Mouse (Mus musculus): ENCODE results near the gene Slc29a2. TPM values are rescaled to one million over a fixed set of nuclear protein-coding genes. Genes with fewer than 3 reads are reported as not detected.

The Slc29a2 gene
- total RNA-seq, 2 experiments from 2014 or later, result 16.8 to 17.3 TPM

DNA sequence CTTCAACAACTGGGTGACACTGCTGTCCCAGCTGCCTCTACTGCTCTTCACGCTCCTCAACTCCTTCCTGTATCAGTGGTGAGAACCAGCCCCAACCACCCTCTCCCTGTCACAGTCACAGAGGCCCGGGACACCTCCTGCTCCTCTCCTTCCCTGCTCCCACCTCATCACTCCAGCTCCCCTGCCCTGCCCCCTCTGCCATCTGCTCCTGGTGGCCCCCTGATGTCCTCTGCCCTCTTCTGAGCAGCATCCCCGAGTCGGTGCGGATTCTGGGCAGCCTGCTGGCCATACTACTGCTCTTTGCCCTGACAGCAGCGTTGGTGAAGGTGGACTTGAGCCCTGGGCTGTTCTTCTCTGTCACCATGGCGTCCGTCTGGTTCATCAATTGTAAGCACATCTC lies 2.5 kb downstream of the Slc29a2 start:
- DNase-seq (ENCODE audit: low spot score in 2 of 2), result no peak

DNA sequence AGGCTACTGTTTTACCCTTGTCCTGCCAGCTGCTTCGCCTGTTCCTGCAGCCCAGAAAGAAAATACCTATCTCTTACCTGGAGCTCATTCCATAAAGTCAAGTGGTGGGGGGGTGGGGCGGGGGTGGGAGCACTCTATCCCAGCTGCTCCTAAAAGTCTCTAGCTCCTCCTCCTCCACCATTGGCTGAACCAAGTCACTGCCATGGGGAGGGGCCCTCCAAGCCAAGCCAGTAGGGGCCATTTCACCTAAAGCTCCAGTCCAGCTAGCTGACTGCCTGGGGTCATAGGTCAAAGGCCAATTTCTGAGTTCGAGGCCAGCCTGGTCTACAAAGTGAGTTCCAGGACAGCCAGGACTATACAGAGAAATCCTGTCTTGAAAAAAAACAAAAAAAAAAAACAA lies 9.0 kb downstream of the Slc29a2 start:
- DNase-seq (ENCODE audit: low spot score in 2 of 2), result no peak

DNA sequence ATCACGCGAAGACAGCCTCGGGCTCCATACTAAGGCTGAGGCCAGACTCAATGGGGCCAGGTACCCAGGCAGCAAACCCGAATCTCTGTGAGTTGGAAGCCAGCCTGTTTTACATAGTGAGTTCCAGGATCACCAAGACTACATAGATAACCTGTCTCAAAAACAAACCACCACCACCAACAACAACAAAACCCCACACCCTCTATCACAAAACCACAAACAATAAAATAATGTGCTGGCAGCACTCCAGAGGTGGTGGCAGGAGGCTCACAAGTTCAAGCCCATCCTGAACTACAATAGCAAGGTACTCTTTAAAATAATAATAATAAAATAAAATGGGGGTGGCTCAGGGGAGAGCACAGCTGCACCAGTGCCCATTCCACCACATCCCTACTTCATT lies 12.9 kb downstream of the Slc29a2 start:
- no peak for DNase-seq (ENCODE audit: low spot score in 2 of 2)

DNA sequence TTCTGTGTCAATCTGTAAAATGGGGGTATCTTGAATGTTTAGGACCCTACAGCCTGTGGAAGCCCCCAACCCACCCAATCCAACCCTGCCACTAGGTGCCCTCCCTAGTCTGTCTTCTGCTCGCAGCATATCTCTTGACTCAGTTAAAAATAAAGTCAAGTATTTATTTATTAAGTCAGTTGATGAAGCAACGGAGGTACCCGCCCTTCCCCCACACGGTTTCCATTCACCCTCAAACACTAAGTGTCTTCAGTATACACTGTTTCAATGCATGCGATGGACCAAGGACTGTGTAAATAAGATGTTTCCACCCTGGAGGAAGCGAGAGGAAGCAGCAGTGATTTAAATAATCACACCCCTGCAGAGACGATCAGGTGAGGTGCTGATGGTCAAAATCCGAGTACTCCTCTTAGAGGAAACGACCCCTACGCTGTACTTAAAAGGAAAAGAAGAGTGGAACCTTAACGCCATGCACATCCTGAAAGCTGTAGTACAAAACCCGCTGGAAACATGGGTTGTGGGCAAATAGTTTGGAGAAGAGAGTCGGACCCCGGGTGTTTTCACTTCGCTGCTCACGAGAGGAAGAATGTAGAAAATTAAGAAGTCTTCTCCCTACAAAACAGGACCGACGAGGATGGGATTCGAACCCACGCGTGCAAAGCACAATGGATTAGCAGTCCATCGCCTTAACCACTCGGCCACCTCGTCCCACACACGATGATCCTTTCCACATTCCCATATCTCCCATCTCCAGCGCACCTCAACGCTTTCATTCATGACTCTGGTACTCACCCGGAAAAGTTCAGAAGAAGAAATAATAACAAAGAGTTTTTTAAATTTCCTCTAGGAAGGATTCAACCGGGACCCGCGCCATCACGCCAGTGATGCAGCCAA lies 14.3 kb downstream of the Slc29a2 start:
- peak; percentile 83 to 86 for DNase-seq (ENCODE audit: low spot score in 2 of 2)

DNA sequence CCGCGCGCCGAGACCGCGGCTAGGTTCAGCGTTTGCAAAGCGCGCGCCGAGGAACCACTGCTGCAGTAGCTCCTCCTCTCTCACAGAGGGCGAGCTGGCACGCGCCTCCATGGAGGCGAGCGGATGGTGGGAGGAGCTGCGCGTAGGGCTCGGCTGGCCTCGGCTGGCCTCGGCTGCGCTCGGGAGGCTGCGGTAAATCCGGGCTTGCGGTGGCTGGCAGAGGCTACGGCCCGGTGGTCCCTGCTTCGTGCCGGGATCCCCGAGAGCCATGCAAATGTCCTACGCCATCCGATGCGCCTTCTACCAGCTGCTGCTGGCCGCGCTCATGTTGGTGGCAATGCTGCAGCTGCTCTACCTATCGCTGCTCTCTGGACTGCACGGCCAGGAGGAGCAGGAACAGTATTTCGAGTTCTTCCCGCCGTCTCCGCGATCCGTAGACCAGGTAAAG lies 15.1 kb downstream of the Slc29a2 start, which contains the start of the genes B4gat1 and AC124502.3:
B4gat1 (plus strand) TSS at position 118 of the 448 bp plus-strand sequence.
AC124502.3 (plus strand) TSS at position 183 of the 448 bp plus-strand sequence.
- peak; percentile 90 to 92 for DNase-seq (ENCODE audit: low spot score in 2 of 2)

DNA sequence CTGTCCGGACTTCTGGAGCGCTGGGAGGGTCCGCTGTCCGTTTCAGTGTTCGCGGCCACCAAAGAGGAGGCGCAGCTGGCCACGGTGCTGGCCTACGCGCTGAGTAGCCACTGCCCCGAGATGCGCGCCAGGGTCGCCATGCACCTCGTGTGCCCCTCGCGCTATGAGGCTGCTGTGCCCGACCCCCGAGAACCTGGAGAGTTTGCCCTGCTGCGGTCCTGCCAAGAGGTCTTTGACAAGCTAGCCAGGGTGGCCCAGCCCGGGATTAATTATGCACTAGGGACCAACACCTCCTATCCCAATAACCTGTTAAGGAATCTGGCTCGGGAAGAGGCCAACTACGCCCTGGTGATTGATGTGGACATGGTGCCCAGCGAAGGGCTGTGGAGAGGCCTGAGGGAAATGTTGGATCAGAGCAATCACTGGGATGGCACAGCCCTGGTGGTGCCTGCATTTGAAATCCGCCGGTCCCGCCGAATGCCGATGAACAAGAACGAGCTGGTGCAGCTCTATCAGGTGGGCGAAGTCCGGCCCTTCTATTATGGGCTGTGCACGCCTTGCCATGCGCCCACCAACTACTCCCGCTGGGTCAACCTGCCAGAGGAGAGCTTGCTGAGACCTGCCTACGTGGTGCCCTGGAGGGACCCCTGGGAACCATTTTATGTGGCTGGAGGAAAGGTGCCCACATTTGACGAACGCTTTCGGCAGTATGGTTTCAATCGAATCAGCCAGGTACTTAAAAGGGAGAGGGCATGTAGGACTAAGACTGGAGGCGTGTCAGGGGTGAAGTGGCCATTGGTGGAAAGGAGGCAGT lies 15.8 kb downstream of the Slc29a2 start:
- peak in 1 of 2 experiments; percentile 41 for DNase-seq (ENCODE audit: low spot score in 2 of 2)

DNA sequence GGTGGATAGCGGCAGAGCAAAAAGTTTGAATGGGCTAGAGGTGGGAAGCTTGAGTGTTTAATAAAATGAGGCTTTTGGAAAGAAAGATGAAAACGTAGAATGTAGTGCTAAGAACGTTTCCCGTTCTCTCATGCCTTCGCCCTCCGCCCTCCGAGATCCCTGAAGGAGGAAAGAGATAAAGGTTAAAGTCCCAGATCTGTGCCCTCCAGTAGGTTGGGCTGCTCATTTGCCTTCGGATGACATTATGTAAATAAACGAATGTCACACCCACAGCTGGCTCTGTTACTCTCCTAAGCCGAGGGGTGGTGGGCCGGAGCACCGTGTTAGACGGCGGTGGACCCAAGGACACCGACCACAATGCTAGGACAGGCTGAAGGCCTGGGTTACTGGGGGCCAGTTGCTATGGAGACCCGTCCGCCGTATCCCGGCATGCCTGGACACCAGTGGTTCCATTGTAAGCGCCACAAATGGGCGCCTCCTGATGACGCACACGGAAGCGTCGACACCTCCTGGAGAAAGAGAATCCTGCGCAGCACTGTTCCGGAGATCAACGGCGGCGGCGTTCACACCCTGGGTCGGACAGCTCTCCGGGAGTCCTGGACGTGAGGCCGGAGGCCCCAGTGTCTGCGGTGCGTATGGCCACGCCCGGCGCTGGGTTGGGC lies 17.3 kb downstream of the Slc29a2 start, which contains the start of gene Brms1:
Brms1 (plus strand) TSS at position 493 of the 662 bp plus-strand sequence.
- DNase-seq (ENCODE audit: low spot score in 2 of 2), result peak; percentile 91 to 92

DNA sequence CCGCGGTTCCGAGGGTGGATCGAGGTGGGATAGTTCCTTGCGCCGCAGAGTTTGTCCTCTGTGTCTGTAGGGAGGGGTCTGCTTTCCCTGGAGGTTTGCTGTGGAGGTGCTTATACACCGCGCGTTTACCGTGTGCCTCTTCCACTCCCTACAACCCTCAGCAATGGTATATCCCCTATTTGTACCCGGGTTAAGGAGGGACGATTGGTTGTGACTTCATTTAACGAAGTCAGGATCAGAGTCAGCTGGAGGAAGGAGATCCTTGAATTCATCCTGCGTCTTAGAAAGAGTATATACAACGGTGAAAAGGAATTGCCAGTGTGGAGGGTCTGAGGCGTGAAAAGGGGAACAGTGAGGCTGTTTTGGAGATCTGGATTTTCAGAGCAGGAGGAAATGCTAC lies 17.9 kb downstream of the Slc29a2 start:
- no peak for DNase-seq (ENCODE audit: low spot score in 2 of 2)

DNA sequence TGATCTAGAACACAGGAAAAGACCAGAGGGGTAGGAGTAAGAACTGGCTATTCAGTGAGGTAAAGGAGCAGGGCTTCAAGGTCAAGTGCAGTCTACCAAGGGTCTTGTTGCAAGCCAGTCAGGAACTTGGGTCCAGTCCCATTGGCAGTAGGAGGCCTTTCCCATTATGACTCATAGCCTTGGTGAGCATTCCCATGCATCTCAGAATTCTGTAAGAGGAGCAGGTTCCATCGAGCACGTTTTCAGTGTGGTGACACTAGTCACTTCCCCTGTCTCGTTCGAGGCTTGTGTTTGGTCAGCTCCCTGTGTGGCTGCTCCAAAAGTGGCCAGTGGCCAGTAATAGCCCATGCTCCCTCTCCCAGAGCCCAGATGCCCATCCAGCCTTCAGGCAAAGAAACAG lies 21.9 kb downstream of the Slc29a2 start:
- no peak for DNase-seq (ENCODE audit: low spot score in 2 of 2)

DNA sequence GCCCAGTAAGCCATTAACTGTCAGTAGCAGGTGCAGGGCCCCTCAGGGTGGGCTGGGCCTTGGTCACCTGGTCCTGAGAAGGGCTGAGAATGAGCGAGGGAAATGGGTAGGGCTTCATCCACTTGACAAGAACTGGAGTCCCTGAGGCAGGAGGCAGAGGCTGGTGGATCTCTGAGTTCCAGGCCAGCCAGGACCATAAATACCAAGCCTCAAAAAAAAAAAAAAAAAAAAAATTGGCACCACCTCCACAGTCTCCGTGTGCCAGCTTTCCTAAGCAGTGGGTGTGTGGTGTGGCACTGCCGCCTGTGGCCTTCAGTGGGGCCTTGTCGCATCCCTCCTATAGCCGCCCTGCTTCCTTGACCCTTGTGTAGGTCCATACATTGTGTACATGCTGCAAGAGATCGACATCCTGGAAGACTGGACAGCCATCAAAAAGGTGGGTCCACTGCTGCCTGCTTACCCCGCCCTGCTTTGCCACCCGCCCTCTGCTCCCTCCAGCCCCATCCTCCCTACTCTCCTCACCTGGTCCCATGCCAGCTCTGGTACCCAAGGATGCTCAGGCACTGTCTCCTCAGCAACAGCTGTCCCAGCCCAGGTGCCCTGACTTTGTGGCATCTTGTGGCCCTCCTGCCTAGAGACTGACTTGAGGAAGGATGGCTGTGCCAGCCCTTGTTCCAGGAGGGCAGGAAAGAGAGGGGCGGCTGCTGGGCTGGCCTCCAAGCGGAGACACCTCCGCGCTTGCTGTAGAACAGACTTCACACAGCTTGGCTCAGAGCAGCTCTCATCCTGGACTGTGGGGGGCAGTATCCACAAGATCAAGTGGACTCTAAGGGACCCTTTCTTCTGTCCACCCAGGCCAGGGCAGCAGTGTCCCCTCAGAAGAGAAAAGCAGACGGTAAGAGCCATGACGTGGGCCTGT lies 24.7 kb downstream of the Slc29a2 start:
- peak; percentile 59 to 63 for DNase-seq (ENCODE audit: low spot score in 2 of 2)

DNA sequence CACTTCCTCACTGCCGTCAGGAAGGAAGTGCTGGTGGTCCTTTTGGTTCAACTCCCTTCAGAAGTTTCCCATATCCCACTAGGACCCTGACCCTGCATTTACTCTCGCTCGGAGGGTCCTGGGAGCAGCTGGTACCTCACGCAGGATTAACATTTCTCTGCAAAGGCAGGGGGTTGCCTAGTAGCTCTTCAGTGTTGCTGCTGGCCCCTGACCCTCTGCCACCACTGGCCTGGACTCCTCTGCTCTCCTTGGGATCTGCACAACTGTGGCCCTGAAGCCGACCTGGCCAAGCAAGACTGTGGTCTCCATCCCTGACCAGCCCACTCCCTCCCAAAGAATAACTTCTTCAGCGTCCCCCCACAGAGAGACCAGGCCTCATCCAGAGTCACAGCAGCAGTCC lies 25.7 kb downstream of the Slc29a2 start:
- no peak for DNase-seq (ENCODE audit: low spot score in 2 of 2)

DNA sequence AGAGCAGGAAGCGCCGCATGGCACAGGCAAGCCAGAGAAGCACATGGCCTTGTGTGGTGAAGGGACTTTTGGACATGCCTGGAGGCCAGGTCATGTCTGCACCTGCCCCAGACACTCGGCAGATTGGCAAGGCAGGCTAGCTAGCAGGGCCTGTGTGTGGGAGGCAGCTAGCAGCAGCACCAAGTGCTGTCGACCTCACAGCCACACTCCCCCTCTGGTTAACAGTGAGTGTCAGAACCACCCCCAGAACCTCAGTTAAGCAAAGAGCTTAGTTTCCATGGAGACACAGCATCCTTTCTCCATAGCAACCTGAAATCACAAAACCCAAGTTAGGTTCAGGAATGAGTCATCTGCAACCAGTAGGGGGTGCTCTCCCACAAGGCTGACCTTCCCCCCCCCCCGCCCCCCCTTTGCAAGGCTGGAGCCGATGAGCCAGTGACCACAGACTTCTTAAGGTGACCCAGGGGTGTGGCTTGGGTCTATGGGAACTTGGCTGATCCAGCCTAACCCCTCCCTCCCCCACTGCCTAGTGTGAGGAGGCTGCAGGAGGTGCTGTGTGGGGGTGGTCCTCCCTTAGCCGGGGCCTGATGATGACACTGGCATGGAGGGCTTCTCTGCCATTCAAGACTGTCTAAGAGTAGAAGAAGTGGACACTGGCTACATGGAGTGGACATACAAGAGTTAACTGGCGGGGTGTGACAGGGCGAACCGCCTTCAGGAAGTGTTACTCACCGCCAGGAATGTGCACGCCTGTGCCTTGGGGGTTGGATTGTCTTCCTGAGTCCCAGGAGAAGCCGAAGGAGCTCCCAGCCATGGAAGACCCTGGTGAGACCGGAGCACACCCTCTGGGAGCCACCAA lies 26.6 kb downstream of the Slc29a2 start, which contains the start of gene Rin1:
Rin1 (plus strand) TSS at position 435 of the 859 bp plus-strand sequence.
- DNase-seq (ENCODE audit: low spot score in 2 of 2), result peak; percentile 57 to 82

DNA sequence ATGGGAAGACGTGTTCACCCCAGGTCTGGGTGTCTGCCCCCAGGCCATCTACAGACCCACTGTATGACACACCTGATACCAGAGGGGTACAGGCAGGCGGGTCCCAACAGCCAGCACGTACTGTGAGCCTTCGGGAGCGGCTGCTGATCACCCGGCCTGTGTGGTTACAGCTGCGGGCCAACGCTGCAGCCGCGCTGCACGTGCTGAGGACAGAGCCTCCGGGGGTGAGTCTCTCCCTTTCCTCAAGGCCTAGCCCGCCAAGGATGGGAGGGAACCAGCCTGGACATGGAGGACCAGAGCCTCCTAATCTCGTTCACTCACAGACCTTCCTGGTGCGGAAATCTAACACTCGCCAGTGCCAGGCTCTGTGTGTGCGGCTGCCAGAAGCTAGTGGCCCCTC lies 27.4 kb downstream of the Slc29a2 start:
- no peak for DNase-seq (ENCODE audit: low spot score in 2 of 2)

DNA sequence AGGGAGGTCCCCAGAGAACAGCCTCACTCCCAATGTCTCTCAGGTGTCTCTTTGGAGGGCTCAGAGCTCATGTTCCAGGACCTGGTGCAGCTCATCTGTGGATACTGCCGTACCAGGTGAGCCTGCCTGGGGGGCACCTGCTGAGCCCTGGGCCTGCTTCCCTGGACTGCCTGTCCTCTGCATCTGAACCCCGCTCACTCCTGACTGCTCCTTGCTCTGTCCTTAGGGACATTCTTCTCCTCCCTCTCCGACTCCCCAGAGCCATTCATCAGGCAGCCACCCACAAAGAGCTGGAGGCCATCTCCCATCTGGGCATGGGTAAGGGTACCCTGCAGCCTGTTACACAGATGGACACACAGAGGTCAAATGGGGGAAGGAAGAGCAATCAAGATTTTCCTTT lies 27.9 kb downstream of the Slc29a2 start:
- DNase-seq (ENCODE audit: low spot score in 2 of 2), result no peak

DNA sequence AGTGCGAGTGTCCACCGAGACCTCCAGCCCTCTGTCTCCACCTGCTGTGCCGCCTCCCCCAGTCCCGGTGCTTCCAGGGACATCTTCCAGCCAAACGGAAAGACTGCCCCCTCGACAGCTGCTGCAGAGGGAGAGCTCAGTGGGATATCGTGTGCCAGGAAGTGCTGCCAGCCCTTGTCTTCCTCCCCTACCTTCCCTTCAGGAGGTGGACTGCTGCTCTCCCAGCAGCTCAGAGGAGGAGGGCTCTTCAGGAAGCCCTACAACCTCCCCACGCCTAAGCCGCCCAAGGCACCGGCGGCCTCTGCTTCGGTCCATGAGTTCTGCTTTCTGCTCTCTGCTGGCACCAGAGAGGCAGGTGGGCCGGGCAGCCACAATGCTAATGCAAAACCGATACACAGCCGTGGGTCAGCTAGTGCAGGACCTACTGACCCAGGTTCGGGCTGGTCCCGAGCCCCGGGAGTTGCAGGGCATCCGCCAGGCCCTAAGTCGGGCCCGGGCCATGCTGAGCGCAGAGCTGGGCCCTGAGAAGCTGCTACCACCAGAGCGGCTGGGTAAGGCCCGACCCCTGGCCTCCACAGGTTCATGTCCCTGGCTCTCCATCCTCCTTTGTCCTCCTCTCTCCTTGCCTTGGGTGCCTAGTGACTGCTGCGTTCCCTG lies 28.6 kb downstream of the Slc29a2 start:
- DNase-seq (ENCODE audit: low spot score in 2 of 2), result no peak

DNA sequence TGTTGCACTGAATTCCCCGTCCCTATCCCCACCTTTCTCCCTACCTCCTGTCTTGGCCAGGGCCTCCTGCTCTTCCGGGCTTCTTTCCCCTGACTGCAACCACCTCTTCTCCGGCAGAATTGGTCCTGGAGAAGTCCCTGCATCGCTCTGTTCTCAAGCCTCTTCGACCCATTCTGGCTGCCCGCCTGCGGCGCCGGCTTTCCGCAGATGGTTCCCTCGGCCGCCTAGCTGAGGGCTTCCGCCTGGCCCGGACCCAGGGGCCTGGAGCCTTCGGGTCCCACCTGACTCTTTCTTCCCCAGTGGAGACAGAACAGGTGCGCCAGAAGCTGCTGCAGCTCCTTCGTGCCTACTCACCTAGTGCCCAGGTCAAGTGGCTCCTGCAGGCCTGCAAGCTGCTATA lies 29.2 kb downstream of the Slc29a2 start:
- no peak for DNase-seq (ENCODE audit: low spot score in 2 of 2)

DNA sequence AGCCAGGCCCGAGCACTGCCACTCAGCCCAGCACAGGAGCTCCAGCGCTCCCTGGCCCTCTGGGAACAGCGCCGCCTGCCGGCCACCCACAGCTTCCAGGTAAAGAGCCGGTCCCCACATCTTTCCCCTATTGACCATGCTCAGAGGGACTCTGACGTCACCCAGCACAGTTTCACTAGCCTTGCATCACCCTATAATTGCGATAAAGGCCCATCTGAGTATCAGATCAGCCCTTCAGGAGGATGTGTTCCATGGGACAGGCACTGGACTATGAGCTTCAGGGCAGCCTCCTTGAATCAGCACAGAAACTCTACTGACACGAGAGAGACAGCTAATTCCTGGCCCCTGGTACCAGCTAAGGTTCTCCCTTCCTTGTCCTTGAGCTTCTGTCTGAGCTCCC lies 30.2 kb downstream of the Slc29a2 start:
- DNase-seq (ENCODE audit: low spot score in 2 of 2), result no peak

DNA sequence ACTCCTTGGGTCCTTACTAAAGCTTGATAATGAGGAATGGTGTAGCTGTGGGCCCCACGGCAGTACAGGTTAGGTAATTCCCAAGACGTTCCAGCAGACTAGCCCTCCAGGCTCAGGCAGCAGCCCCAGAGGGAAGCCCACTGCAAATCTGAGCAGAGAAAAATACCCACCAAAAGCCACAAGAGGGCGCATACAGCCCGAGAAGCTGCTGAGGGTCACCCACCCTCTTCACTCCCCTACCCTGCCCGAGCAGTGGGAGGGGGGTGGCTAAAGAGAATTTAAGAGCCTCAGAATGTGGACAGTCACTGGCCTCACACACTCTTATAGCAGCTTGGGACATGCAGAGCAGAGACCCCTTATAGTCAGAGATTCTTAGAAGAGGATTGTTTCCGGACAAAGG lies 32.6 kb downstream of the Slc29a2 start:
- DNase-seq (ENCODE audit: low spot score in 2 of 2), result no peak

Measured in layer of hippocampus, postnatal 14 days (tissue).